Mouse (Mus musculus): ENCODE results near the gene Lcn12. TPM values are rescaled to one million over a fixed set of nuclear protein-coding genes. Genes with fewer than 3 reads are reported as not detected.

The Lcn12 gene
- total RNA-seq, 2 experiments from 2014 or later: not detected

DNA sequence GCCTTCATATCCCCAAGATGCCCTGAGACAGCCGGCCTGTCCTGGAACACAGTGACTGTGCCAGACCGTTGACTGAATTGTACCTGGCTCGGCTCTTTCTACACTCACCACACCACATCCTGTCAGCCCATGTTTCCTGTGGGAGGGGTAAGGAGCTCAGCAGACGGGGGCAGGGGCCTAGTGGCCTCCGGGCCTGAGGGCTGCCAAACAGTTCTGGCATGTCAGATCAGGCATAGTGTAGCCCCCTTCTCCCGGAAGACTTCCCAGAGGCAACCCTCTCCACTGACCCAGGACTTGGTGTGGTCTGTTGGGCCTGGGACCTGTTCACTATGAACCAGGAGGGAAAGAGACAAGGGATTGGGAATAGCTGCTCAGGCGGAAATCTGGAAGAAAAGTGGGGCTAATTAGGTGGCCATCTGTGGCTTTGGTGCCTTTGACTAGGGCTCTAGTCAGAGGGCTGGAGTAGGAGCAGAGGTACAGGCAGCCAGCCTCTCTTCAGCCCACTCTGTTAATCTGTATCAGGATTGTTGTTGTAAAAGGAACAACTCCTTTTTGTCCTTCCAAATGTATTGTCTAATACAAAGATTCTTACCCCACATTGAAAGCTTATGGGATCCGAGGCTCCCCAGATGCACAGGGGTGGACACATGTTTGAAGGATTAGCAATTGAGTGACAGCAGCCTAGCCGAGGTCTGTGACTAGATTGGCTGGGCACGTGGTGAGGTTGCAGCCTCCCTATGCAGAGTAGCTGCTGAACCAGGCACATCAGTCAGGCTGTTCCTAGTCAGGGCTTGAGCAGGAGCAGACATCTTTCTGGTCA lies 27.7 kb downstream of the Lcn12 start:
- intact Hi-C loops (cut with DNase I): no loop called here
- DNase-seq (ENCODE audit: low spot score in 2 of 2): no peak

DNA sequence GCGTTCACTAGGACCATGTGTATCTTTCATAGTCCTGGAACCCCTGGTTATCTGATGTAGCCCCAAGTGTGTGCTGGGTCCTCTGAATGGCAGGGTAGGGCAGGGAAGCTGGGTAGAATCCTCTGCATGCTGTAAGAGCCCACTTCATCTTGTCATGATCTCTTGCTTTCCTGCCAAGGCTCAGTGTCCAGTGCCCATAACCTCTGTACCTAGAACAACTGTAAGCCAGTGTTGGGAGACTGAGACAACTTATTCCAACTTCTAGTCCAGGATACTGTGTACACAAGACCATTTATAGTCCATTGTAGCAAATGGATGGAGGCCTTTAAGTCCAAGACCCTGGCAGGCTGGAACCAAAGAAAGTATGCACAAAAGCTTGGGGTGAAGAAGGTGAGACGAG lies 28.5 kb downstream of the Lcn12 start:
- intact Hi-C loops (cut with DNase I): no loop called here
- no peak for DNase-seq (ENCODE audit: low spot score in 2 of 2)

GRCm38 (mm10) chr2:25463630-25464029 lies 30.1 kb downstream of the Lcn12 start:
- intact Hi-C loops (cut with DNase I): no loop called here

GRCm38 (mm10) chr2:25461407-25461806 lies 32.3 kb downstream of the Lcn12 start:
- intact Hi-C loops (cut with DNase I): loop anchor here (2.0 kb wide), 2 partner anchors 31 to 39 kb away; partner anchors contain the start of genes C8g and Fbxw5

More at GRCm38 (mm10) chr2:25463630-25464029, 30.1 kb downstream of the Lcn12 start:
- no peak for DNase-seq (ENCODE audit: low spot score in 2 of 2)

DNA sequence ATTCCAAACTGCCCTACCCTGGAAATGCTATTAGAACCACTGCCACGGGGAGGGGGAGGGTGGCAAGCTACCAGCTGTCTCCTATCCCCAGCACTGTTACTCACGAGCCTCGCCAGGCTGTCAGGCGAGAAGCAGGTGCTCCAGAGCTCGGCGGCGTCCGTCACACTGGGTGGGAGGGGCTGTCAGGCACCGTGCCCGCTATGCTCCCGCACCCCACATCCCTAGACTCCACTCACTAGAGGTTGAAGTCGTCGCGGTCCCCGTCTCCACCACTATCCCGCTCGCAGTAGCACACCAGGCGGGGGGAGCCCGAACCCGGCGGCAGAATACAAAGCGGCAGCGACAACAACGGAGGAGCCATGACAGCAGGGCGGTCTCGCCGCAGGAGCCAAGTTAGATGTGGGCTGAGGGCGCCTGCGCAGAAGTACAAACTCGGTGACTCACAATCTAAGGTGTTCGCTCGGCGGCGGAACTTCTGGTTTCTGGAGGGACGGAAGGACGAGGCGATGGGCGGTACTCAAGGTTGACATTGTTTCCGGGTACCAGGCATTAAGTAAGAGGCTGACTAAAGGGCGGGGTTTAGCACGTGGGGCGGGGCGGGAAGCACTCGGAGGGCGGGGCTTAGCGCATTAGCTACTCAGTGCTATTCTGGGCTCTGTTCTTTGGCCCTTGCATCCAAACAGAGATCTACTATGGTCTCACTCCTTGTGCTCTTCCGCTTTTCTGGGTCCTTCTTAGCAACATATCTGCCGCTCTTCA lies 33.0 kb downstream of the Lcn12 start, which contains the start of gene Paxx:
Paxx (minus strand) TSS at position 544 of the 759 bp plus-strand sequence.
- intact Hi-C loops (cut with DNase I): loop anchor here (2.0 kb wide), 2 partner anchors 30 to 40 kb away; partner anchors contain the start of genes C8g and Fbxw5

More at GRCm38 (mm10) chr2:25461407-25461806, 32.3 kb downstream of the Lcn12 start:
- DNase-seq (ENCODE audit: low spot score in 2 of 2): no peak

GRCm38 (mm10) chr2:25460135-25460534 lies 33.6 kb downstream of the Lcn12 start:
- DNase-seq (ENCODE audit: low spot score in 2 of 2): no peak
- intact Hi-C loops (cut with DNase I): loop anchor here (2.0 kb wide), 2 partner anchors 29 to 41 kb away; partner anchors contain the start of genes C8g and Fbxw5

More for the DNA sequence above, 33.0 kb downstream of the Lcn12 start, which contains the start of gene Paxx:
- peak; percentile 95 to 96 for DNase-seq (ENCODE audit: low spot score in 2 of 2)

- intact Hi-C loops (cut with DNase I): no loop called here
- DNase-seq (ENCODE audit: low spot score in 2 of 2): no peak
Measured at GRCm38 (mm10) chr2:25458911-25459310, 34.8 kb downstream of the Lcn12 start.

DNA sequence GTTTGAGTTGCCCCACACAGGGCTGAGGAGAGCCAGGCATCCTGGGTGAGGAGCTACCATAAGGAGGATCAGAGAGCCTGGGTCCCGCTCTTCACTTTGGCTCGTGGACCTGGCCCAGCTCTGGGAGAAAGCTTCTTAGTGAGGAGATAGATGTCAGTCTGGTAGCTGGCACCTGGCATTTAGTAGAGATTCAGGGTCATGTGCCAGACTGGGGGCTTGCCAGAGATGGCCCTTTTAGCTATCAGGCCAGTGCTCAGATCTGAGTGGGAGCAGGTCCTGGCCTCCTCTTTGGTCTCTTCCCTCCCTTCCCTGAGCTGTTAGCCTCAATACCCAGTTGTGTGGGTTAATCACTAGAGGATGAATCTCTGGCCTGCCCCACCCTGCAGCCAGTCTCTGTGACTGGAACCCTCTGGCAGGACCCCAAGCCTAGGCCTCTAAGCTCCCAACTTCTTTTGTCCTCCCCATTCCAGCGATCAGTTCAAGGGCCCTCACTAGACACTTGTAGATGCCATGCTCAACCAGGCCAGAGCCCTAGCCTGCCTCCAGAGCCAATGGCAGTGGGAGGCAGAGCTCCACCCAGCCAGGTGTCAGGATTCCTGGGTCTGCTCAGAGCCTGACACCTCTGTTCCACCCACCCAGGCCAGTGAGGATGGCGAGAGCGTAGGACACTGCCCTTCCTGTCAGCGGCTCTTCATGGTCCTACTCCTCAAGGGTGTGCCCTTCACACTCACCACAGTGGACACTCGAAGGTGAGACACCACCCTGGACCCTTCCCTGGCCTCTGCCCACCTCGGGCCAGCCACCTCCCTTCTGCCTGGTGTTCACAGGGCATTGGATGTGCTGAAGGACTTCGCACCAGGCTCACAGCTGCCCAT lies 36.5 kb downstream of the Lcn12 start:
- no peak for DNase-seq (ENCODE audit: low spot score in 2 of 2)
- intact Hi-C loops (cut with DNase I): no loop called here

DNA sequence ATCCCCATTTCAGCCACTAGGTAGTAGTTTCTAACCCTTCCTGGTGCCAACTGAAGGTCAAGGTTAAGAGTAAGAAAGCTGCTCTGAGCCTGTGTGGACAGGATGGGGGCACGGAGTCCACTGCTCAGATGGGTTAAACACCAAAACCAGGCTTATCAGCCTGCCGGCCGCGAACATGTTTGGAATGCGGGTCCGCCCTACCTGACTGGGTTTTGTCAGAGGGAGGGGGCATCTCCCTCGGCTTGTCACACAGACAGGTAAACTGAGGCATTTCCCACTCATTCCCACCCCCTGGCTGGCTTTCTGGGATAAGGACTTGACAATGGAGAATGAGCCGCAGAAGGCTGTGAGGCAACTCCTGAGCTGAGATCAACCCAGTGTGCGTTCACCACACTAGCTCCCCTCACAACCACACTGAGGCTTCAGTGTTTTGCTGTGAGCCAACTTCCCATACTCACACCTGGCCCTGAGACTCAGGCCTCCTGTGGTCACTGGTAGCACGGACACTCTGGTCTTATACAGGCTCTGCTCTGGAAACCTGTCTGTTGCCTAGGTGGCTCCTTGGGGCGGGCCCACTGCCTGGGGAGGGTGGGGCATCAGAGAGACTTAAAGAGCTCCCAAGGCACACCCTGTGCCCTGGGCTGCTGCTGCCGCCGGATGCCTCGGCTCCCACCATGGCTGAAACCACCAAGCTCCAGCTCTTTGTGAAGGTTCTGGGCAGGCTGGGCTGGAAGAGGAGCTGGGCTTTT lies 37.3 kb downstream of the Lcn12 start, which contains the start of gene Clic3:
Clic3 (plus strand) TSS at position 634 of the 749 bp plus-strand sequence.
- intact Hi-C loops (cut with DNase I): no loop called here

GRCm38 (mm10) chr2:25452951-25453350 lies 40.8 kb downstream of the Lcn12 start:
- intact Hi-C loops (cut with DNase I): no loop called here
- DNase-seq (ENCODE audit: low spot score in 2 of 2): no peak

More for the DNA sequence above, 37.3 kb downstream of the Lcn12 start, which contains the start of gene Clic3:
- no peak for DNase-seq (ENCODE audit: low spot score in 2 of 2)

- intact Hi-C loops (cut with DNase I): no loop called here
- no peak for DNase-seq (ENCODE audit: low spot score in 2 of 2)
Measured at GRCm38 (mm10) chr2:25450853-25451647, 42.7 kb downstream of the Lcn12 start.

DNA sequence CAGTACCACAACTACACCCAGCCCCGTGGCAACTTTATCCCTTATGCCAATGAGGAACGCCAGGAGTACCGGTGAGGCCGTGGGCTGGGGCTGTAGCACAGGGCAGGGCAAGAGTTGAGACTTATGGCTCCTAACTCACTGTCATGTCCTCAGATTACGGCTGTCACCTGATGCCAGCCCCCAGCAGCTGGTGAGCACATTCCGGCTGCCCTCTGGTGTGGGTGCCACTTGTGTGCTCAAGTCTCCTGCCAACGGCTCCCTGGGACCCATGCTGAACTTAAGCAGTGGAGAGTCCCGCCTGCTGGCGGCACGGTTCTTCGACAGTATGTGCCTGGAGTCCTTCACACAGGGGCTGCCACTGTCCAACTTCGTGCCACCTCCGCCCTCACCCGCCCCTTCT lies 51.0 kb downstream of the Lcn12 start:
- intact Hi-C loops (cut with DNase I): no loop called here
- no peak for DNase-seq (ENCODE audit: low spot score in 2 of 2)

GRCm38 (mm10) chr2:25441067-25441466 lies 52.6 kb downstream of the Lcn12 start:
- intact Hi-C loops (cut with DNase I): no loop called here
- no peak for DNase-seq (ENCODE audit: low spot score in 2 of 2)

Small RNA genes within 50 kb of the gene (microRNA-seq; reads per million reads assigned to microRNA genes)
- 5.1 reads per million, percentile 17 among the genes with 10 or more reads in this experiment for gene Mir3087

Other genes starting within 250 kb of the Lcn12 start
- 1 to 10 TPM; 1.9 to 3.2 TPM for gene AL732309.1, start 247.0 kb downstream of the Lcn12 start, total RNA-seq (2021)
- gene Tmem203, start 238.5 kb downstream of the Lcn12 start, total RNA-seq (2021): 10 to 100 TPM; 32.8 to 44.3 TPM
- gene Tprn, start 231.3 kb downstream of the Lcn12 start, total RNA-seq (2021): 10 to 100 TPM; 18.5 to 24.7 TPM
- gene Ssna1, start 221.5 kb downstream of the Lcn12 start, total RNA-seq (2021): 10 to 100 TPM; 60.1 to 68.3 TPM
- 10 to 100 TPM; 78.9 to 82.8 TPM for gene Anapc2, start 221.4 kb downstream of the Lcn12 start, total RNA-seq (2021)
- gene Tmem210, start 205.8 kb downstream of the Lcn12 start, total RNA-seq (2021): not detected
- not detected for gene Lrrc26, start 204.0 kb downstream of the Lcn12 start, total RNA-seq (2021)
- gene Grin1, start 174.7 kb downstream of the Lcn12 start, total RNA-seq (2021): 100 to 1,000 TPM; 451 to 471 TPM
- gene Man1b1, start 161.6 kb downstream of the Lcn12 start, total RNA-seq (2021): 10 to 100 TPM; 57.0 to 63.7 TPM
- gene Dpp7, start 137.6 kb downstream of the Lcn12 start, total RNA-seq (2021): 10 to 100 TPM; 27.1 to 34.1 TPM
- 10 to 100 TPM; 17.0 to 20.8 TPM for gene Uap1l1, start 128.2 kb downstream of the Lcn12 start, total RNA-seq (2021)
- gene Sapcd2, start 121.6 kb downstream of the Lcn12 start, total RNA-seq (2021): 1 to 10 TPM; 2.7 to 4.1 TPM
- gene Entpd2, start 98.0 kb downstream of the Lcn12 start, total RNA-seq (2021): 10 to 100 TPM; 12.0 to 13.9 TPM
- 100 to 1,000 TPM; 325 to 339 TPM for gene Npdc1, start 94.6 kb downstream of the Lcn12 start, total RNA-seq (2021)
- under 1 TPM in 1 of 2 experiments, not detected in 1; 0.20 TPM for gene Fut7, start 70.6 kb downstream of the Lcn12 start, total RNA-seq (2021)
- gene Abca2, start 65.2 kb downstream of the Lcn12 start, total RNA-seq (2021): 100 to 1,000 TPM; 169 to 174 TPM
- gene Clic3, start 37.1 kb downstream of the Lcn12 start, total RNA-seq (2021): under 1 TPM in 1 of 2 experiments, not detected in 1; 0.69 TPM
- gene Paxx, start 32.8 kb downstream of the Lcn12 start, total RNA-seq (2021): 10 to 100 TPM; 72.8 to 75.8 TPM
- 1,000 to 10,000 TPM; 1,442 to 2,237 TPM for gene Ptgds, start 23.9 kb downstream of the Lcn12 start, total RNA-seq (2021)
- gene Fbxw5, start 6.8 kb upstream of the Lcn12 start, total RNA-seq (2021): 100 to 1,000 TPM; 107 to 127 TPM
- 1 to 10 TPM; 1.0 to 1.6 TPM for gene C8g, start 7.8 kb upstream of the Lcn12 start, total RNA-seq (2021)
- gene Traf2, start 53.0 kb upstream of the Lcn12 start, total RNA-seq (2021): 1 to 10 TPM; 8.7 to 9.3 TPM
- gene Edf1, start 63.9 kb upstream of the Lcn12 start, total RNA-seq (2021): 100 to 1,000 TPM; 189 to 236 TPM
- 1 to 10 TPM; 1.4 to 2.4 TPM for gene Mamdc4, start 80.9 kb upstream of the Lcn12 start, total RNA-seq (2021)
- 10 to 100 TPM; 74.6 to 75.4 TPM for gene Phpt1, start 81.3 kb upstream of the Lcn12 start, total RNA-seq (2021)
- gene Ajm1, start 87.8 kb upstream of the Lcn12 start, total RNA-seq (2021): 100 to 1,000 TPM in 1 of 2 experiments, 10 to 100 TPM in 1; 99.8 to 110 TPM
- gene Rabl6, start 114.6 kb upstream of the Lcn12 start, total RNA-seq (2021): 100 to 1,000 TPM; 144 to 160 TPM
- not detected for gene Ccdc183, start 123.8 kb upstream of the Lcn12 start, total RNA-seq (2021)
- 10 to 100 TPM; 19.8 to 29.2 TPM for gene Tmem141, start 128.1 kb upstream of the Lcn12 start, total RNA-seq (2021)
- under 1 TPM; 0.25 to 0.50 TPM for gene Fcna, start 134.1 kb upstream of the Lcn12 start, total RNA-seq (2021)
- gene Lcn8, start 159.2 kb upstream of the Lcn12 start, total RNA-seq (2021): not detected
- not detected for gene Lcn5, start 164.0 kb upstream of the Lcn12 start, total RNA-seq (2021)
- not detected for gene Lcn6, start 182.9 kb upstream of the Lcn12 start, total RNA-seq (2021)
- gene Lcn10, start 188.8 kb upstream of the Lcn12 start, total RNA-seq (2021): not detected
- not detected for gene Obp2a, start 206.1 kb upstream of the Lcn12 start, total RNA-seq (2021)
- gene Bmyc, start 212.8 kb upstream of the Lcn12 start, total RNA-seq (2021): 100 to 1,000 TPM in 1 of 2 experiments, 10 to 100 TPM in 1; 83.5 to 107 TPM
- gene Obp2b, start 243.1 kb upstream of the Lcn12 start, total RNA-seq (2021): not detected